Mouse (Mus musculus) T-helper 1 cell (primary cell): ENCODE data around the gene Cckbr.
"Not testable (repeated sequence)": the region's sequence is repeated elsewhere in the genome, so short reads cannot be mapped to it uniquely, and the experiment has no call there.

Source experiments
- in situ Hi-C: fragments of 300-600 bp; cut with MboI, MseI; formaldehyde crosslinking; loops from one replicate; pipeline ENCODE4 v1.15.1; 2025; ENCODE audit warnings: high pct_unique_total_duplicates

Cckbr gene

GRCm38 (mm10) chr7:105434798-105435197, 9.3 kb downstream of the Cckbr start:
- in situ Hi-C loops: no loop called here

- in situ Hi-C loops: no loop called here
Measured at GRCm38 (mm10) chr7:105437979-105438772, 12.6 kb downstream of the Cckbr start.

- in situ Hi-C loops: no loop called here
Measured at GRCm38 (mm10) chr7:105441426-105441825, 15.9 kb downstream of the Cckbr start.

DNA sequence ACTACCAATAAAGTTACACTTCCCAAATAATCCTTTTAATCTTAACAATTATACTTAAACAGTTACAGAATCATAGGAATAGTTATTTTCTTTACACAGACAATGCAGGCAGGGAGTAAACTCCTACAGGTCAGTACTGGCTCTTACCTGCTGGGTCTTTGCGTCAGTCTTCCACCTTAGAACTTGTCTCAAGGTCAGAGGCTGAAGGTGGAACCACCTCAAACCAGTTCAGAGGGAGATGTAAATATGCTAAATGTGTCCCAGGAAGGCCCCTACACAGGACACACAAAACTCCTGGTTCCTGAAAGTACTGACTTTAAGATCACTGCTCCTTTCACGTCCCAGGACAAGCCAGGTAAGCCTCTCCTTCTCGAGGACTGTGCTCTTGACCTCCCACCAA, 19.5 kb downstream of the Cckbr start:
- in situ Hi-C loops: no loop called here

- in situ Hi-C loops: not testable (repeated sequence)
Measured at GRCm38 (mm10) chr7:105453345-105453744, 27.8 kb downstream of the Cckbr start.

GRCm38 (mm10) chr7:105458546-105458945, 33.0 kb downstream of the Cckbr start:
- in situ Hi-C loops: no loop called here

DNA sequence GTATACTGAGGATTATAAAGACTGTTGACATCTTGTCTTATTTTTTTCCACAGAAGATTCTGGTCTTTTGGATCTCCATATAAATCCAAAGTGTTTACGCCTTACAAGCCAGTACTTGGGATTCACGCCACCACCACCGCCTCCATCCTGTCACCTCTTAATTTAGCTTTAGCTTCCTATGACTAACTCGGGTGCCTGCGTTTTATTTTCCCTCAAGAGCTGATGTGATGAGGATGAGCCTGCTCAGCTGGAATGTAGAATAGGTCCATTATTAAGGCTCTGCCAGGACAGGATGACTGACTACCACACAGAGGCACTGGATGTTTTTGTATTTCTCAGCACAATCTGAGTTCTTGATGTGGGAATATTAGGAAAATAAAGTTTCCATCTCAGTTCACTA, 40.0 kb downstream of the Cckbr start:
- in situ Hi-C loops: not testable (repeated sequence)

DNA sequence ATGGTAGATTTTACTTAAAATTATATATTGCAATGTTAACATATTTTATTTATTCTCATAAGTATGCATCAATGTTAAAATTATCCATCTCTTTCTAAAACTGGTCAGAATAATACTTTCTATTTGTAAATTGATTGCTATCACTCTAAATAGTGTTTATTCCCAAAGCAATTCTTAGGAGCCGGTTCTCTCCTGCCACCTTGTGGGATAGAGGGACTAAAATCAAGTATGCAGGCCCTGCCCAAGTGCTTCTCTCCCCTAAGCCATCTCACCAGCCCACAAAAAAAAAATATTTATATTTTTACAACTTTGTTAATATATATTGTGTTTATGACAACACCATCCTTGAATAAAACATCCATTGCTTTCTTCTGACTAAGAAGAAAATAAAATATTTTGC, 47.1 kb downstream of the Cckbr start:
- in situ Hi-C loops: no loop called here

DNA sequence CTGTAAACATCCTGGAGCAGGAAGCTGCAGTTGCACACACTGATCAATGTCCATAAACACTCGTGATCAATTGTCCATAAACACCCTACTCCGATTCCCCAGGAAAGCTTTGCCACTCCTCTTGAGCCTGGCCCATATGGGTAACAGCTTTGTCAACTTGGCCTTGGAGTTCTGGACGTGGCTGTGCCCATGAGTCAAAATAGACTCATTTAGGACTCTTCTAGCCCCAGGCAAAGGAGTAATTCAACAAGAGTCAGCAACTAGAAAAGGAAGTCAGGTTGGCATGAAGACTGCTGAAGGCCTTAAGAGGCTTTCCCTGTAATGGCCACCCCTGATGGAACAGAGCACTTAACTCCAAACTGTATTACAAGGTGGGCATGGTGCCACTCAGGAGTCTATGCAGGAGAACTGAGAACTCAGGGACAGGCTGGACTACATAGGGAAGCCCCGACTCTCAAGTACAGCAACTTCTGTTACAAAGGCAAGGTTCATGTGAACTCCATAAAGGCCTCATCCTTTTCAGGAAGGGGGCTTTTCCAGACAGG, 49.3 kb downstream of the Cckbr start:
- in situ Hi-C loops: no loop called here

GRCm38 (mm10) chr7:105475396-105475949, 49.9 kb downstream of the Cckbr start:
- in situ Hi-C loops: no loop called here

DNA sequence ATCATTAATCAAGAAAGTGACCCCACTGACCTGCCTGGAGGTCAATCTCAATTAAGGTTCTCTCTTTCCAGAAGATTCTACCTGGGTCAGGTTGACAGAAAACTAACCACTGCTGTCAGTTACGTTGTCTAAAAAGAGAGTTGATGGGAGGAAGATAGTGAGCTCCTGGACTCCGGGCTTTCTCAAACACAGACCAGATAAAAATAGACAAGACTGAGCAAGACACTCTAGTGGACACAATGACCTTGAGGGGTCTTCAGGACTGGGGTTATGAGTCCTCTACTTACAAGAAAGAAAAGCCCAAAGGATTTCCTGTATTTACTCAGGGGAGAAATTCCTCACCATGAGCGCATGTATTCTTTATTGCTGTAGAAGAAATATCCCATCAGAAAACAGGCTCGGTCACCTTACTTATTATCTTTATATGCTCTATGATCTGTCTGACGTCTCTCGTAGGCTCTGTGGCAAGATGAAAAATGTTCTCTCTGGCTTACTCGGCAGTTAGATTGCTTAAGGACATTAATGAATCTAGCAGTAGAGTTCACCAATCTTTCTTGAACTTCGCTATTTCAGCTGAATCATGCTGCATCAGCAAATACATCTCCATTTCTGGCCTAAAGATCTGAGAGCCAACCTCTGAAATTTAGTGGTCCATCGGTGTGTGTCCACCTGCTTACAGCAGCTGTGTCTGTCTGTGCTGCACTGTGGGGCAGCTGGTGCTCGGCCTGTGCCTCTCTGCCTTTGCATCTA, 51.3 kb downstream of the Cckbr start:
- in situ Hi-C loops: no loop called here

DNA sequence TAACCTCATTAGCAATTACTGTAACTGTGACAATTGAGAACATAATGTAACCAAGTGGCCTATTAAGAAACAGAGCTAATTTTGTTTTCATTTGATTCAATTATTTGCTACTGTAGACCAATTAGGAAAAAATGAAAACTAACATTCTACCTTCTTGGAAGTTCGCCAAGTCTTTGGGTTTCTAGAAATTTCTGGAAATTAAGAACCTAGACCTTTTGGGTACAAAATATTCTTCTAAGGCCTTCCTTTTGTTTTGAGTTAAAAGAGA, 51.8 kb downstream of the Cckbr start:
- in situ Hi-C loops: no loop called here

DNA sequence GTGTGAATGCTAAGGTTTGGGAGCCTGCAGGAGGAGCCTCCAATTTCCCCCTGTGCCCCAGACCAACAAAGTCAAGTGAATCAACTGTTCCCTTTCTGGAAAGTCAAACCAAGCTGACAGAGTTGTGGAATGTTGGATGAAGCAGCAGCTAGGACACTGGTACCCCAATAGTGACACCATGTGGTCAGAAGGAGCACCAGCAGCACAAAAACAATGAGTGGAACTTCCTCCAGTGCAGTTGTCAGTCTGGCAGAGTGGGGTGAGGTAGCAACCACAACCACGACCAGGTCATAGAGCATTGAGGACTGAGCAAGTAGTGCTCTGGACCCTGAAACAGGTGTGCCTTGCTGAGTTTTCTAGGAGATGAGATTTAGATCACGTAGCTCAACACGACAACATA, 52.3 kb downstream of the Cckbr start:
- in situ Hi-C loops: no loop called here

- in situ Hi-C loops: no loop called here
Measured at GRCm38 (mm10) chr7:105478344-105478743, 52.8 kb downstream of the Cckbr start.

- in situ Hi-C loops: no loop called here
Measured at GRCm38 (mm10) chr7:105479232-105479631, 53.7 kb downstream of the Cckbr start.

DNA sequence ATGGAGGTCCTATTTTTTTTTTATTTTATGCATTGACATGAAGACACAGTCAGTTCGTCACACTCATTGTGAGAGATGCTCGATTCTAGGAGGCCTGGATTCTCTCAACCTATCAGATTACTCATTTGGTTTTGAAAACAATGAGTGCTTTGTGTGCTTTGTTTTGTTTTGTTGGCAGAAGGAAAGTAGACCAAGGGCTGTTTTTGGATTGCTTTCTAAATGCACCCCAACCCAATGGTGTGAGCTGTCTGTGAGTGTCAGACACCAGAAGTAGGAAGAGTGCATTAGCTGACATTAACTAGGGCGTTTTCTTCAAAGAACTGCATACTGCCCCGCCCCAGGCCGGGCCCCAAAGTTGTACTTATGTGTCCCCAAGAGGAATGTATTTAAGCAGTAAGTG, 54.5 kb downstream of the Cckbr start:
- in situ Hi-C loops: no loop called here

DNA sequence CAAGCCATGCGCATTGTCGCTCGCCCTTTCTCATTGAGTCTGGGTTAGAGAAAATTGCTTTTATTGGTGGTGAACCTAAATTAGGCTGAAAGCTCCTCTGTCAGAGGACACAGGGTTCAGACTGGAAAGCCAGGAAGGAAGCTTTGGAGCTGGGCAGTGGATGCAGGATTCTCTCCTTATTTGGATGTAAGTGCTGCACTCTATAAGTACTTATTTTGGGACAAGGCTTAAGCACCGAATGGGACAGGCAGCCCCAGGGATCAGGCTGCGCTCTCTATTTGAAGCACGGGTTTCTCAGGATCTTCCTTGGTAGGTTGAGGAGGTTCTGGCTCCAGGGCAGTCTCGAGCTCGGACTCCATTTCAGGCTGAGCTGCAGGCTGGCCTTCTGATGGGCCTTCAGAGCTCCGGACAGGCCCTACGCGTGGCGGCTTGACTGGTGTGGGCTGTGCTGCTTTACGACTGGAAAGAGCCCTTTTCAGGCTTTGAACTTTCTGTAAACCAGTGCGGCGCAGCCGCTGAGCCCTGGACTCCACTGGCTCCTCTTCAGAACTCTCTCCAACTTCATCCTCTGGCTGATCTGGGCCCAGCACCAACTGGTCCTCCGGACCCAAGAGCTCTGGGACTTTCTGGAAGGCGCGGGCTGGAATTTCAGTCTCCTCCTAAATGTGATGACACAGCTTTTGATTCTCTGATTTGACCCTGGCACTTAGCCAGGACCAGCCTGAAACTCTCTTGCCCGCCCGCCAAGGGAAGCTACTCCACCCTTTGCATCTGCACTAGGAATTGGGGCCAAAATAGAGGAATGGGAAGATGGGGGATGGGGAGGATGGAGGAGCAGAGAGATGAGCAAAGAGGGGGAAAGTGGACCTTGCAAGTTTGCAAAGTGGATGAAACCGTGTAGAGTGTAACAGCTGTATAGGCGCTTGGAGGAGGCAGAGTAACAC, 55.3 kb downstream of the Cckbr start:
- in situ Hi-C loops: no loop called here

DNA sequence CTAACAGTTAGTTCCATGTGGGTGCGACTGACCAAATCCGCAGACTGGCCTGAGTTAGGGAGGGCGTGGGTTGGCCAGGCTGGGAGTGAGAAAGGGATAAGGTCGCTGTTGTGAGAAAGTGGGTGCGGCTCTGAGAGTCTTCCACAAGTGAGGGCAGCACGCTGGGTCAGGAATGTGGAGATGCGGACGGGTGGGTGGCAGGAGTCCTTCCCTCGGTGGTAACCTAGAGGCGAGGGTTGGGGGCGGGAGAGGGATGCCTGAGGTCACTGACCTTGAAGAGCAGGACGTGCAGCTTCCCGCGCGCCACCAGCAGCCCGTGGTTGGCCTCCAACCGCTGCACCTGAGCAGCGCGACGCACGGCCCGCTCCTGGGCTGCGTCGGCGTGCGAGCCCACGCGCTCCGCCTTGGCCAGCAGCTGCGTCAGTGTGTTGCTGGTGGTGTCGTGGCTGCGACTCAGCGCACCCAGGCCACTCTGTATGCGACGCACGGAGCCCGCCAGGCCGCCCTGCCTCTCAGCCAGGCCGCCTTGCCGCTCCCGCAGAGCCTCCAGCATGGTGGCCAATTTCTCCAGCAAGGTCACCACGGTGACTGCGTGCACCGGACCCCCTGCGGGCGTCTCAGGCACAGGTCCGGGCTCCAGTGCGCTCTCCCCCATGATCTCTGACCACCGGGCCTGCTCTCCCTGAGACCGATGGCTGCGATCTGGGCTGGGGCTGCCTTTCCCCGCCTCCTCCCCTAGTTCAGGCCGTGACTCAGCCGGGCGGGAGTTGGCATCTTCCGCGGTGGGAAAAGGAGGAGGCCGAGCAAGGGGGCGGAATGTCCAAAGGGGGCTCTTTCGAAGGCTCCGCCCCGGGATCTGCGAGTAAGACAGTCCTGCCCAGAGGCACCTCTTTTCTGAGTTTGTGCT, 56.2 kb downstream of the Cckbr start, which contains the start of gene Cavin3:
Gene Cavin3, minus strand, starts transcription at position 796 of the 907 bp plus-strand sequence.
- in situ Hi-C loops: no loop called here

- in situ Hi-C loops: no loop called here
Measured at GRCm38 (mm10) chr7:105482426-105482825, 56.9 kb downstream of the Cckbr start.

DNA sequence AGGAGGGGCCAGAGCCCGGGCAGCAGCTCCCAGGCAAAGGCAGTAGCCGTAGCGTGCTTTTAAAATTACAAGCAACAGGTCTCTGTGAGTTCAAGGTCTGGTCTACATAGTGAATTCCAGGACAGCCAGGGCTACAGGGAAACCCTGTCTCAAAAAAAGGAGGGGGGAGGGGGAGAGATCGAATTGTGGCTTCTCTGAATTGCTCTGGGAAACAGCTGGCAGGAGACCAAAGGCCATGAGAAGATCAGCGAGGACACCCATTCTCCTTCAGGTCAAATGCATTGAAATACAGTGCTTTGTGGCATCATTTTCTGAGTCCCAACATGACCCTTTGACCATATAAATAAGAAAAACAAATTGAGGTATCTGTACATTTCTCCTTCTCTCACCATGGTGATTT, 59.5 kb downstream of the Cckbr start:
- in situ Hi-C loops: loop anchor here (5.0 kb wide), 1 partner anchor 78 kb away; no protein-coding TSS in a partner anchor
